Mouse (Mus musculus): ENCODE results near the gene Lrrc58.

DNA sequence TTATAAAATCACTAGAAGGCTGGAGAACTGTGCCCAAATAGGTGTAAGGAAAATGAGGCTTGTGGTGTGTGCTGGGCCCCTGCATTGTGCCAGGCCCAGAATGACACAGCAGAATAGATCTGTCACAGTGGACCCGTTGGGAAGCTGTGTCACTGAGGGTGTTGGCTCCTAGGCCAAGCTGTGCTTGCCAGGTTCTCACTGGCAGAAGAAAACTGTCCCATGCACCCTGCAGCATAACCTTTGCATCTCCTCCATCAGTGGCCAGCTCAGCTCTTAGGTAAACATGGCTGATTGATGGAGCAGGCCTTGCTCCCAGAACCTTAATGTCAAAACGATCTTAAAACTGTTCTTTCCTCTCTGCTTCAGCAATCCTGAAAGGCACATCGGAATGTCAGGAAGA, 11.9 kb upstream of the Lrrc58 start:
- TF ChIP-seq CTCF (IDR thresholded peaks at IDR 0.05; ENCODE audit: control insufficient read depth, insufficient read depth, insufficient read length) (no peak), MAX (IDR thresholded peaks at IDR 0.05) (no peak), USF1 (IDR thresholded peaks at IDR 0.05; ENCODE audit: low read depth) (no peak)

Measured in C2C12 (cell line).